Comparison of ENCODE assay signal across 7 mouse cellular contexts in genomic region chr5:124078794-124079416, GRCm38 (mm10). TPM values are rescaled to one million over a fixed set of nuclear protein-coding genes. Genes with fewer than 3 reads are reported as not detected.
DNase-seq lines count a peak whose midpoint lies in the region; TF ChIP-seq lines count a peak whose summit lies in the region.

No protein-coding gene starts in this region.

- no peak for TF ChIP-seq CTCF in left cerebral cortex, adult 2 months (IDR thresholded peaks at IDR 0.05)
- TF ChIP-seq CTCF in olfactory bulb, adult 2 months (IDR thresholded peaks at IDR 0.05; ENCODE audit: insufficient read depth, low read depth, low read length): no peak

- H3K4me1 ChIP-seq in olfactory bulb, adult 2 months (ENCODE audit: control insufficient read depth, insufficient read depth, low read length): peaks cover 13% of the 10 kb centered on the region; the same call in 1 of the 2 replicates

- intact Hi-C loops in left cerebral cortex, adult 2 months (cut with DNase I): loop anchor here (10.0 kb wide), 1 partner anchor 334 kb away; the partner anchor contains the start of genes Kntc1 and Rsrc2

- H3K27ac ChIP-seq in left cerebral cortex, adult 2 months: peak overlapping the region; percentile 55; the same call in 1 of the 2 replicates
- H3K27ac ChIP-seq in olfactory bulb, adult 2 months (ENCODE audit: insufficient read depth, low read depth, low read length): peak overlapping the region; percentile 53; the same call in 1 of the 2 replicates

- peak; percentile 46 for DNase-seq in MN1 (ENCODE audit: low spot score)
- peak; percentile 72 for DNase-seq in brain, embryonic 18.5 days (ENCODE audit: low read depth, low spot score)
- DNase-seq in frontal cortex, postnatal 10 days (ENCODE audit: low spot score in 2 of 2): peak; percentile 71 to 76
- peak; percentile 44 to 70 for DNase-seq in left cerebral cortex, adult 2 months (ENCODE audit: extremely low spot score in 1 of 2, low spot score in 2 of 2)
- no peak for DNase-seq in kidney, adult 9 months
- no peak for DNase-seq in kidney, adult 18-20 months

- WGBS in olfactory bulb, adult 2 months: 55% methylated on average over 9 of the region's 9 CpGs

- H3K4me3 ChIP-seq in left cerebral cortex, adult 2 months: peak overlapping the region; percentile 19; the same call in 1 of the 2 replicates
- H3K4me3 ChIP-seq in olfactory bulb, adult 2 months (ENCODE audit: insufficient read depth, low read depth, low read length): peak overlapping the region; percentile 8; the same call in 1 of the 2 replicates

- no peak for TF ChIP-seq POLR2A in olfactory bulb, adult 2 months (IDR thresholded peaks at IDR 0.05; ENCODE audit: insufficient read depth, low read depth, low read length)

RNA-seq across cellular contexts. Expression of gene Abcb9, which starts 16.7 kb away (rescaled TPM):
- 10 to 100 TPM; 55.0 to 57.3 TPM for total RNA-seq in left cerebral cortex, adult 2 months (2021)
- polyA plus RNA-seq in olfactory bulb, adult 2 months (2012; ENCODE audit: insufficient read depth, insufficient read length, low replicate concordance, missing spikeins): not detected in 2 replicates

RNA-seq across cellular contexts. Expression of gene Ogfod2, which starts 33.2 kb away (rescaled TPM):
- total RNA-seq in left cerebral cortex, adult 2 months (2021): 10 to 100 TPM; 35.4 to 39.1 TPM
- not detected in 2 replicates for polyA plus RNA-seq in olfactory bulb, adult 2 months (2012; ENCODE audit: insufficient read depth, insufficient read length, low replicate concordance, missing spikeins)

RNA-seq across cellular contexts. Expression of gene Arl6ip4, which starts 37.0 kb away (rescaled TPM):
- total RNA-seq in left cerebral cortex, adult 2 months (2021): 10 to 100 TPM; 46.7 to 52.1 TPM
- polyA plus RNA-seq in olfactory bulb, adult 2 months (2012; ENCODE audit: insufficient read depth, insufficient read length, low replicate concordance, missing spikeins): not detected in 2 replicates

RNA-seq across cellular contexts. Expression of gene Vps37b, which starts 46.8 kb away (rescaled TPM):
- total RNA-seq in left cerebral cortex, adult 2 months (2021): 10 to 100 TPM; 46.1 to 47.3 TPM
- polyA plus RNA-seq in olfactory bulb, adult 2 months (2012; ENCODE audit: insufficient read depth, insufficient read length, low replicate concordance, missing spikeins): not detected in 2 replicates

Comparison
In these comparisons a context has a peak if more than half of its experiments do, and no peak if none do; other contexts are left out.
1. DNase-seq: peak in MN1 (single experiment), brain, embryonic 18.5 days (single experiment), frontal cortex, postnatal 10 days (2 of 2) and left cerebral cortex, adult 2 months (2 of 2); none in kidney, adult 9 months (single experiment) and kidney, adult 18-20 months (single experiment).